Mouse (Mus musculus) forebrain, embryonic 13.5 days (tissue): ENCODE results near the gene Ptprd. TPM values are rescaled to one million over a fixed set of nuclear protein-coding genes. Genes with fewer than 3 reads are reported as not detected.

Source experiments
- ATAC-seq: fragments of 200-750 bp; cut with Nextera tagmentation; 2 replicates; pipeline ENCODE4 v1.8.0; 2017
- H3K27ac ChIP-seq: fragments of 300-500 bp; sonication (generic); 2 replicates; pipeline ENCODE4 v1.5.1; 2015; ENCODE audit warnings: inconsistent platforms, mild to moderate bottlenecking, moderate library complexity
- H3K27me3 ChIP-seq: fragments of 300-500 bp; sonication (generic); 2 replicates; pipeline ENCODE4 v1.6.1; 2015; ENCODE audit warnings: mild to moderate bottlenecking, inconsistent platforms
- H3K36me3 ChIP-seq: fragments of 300-500 bp; sonication (generic); 2 replicates; pipeline ENCODE4 v1.6.1; 2015; ENCODE audit warnings: mild to moderate bottlenecking, inconsistent platforms; ENCODE audit not compliant: poor library complexity, severe bottlenecking
- H3K4me1 ChIP-seq: fragments of 300-500 bp; sonication (generic); 2 replicates; pipeline ENCODE4 v1.6.1; 2015; ENCODE audit warnings: inconsistent platforms
- H3K4me2 ChIP-seq: fragments of 300-500 bp; sonication (generic); 2 replicates; pipeline ENCODE4 v1.6.1; 2015; ENCODE audit warnings: inconsistent platforms, mild to moderate bottlenecking, moderate library complexity
- H3K4me3 ChIP-seq: fragments of 300-500 bp; sonication (generic); 2 replicates; pipeline ENCODE4 v1.5.1; 2015; ENCODE audit warnings: mild to moderate bottlenecking, inconsistent platforms
- H3K9ac ChIP-seq: fragments of 300-500 bp; sonication (generic); 2 replicates; pipeline ENCODE4 v1.6.1; 2015; ENCODE audit warnings: mild to moderate bottlenecking, inconsistent platforms
- H3K9me3 ChIP-seq: fragments of 300-500 bp; sonication (generic); replicated peaks from 2 replicates; pipeline ENCODE4 v1.6.1; 2016; ENCODE audit warnings: inconsistent platforms
- WGBS: fragments of 180-500 bp; shearing (Covaris S2); methylation state at CpG from one replicate; pipeline ENCODE4 v1.1.7; 2015; 5-methylcytosine and 5-hydroxymethylcytosine counted together
- polyA plus RNA-seq: library from polyadenylated mRNA; unstranded; fragments of >200 nt; fragmentation: Nextera tagmentation; extraction: Ambion mirVana; gene quantifications from 2 replicates; pipeline ENCODE4 v1.2.1, GENCODE M21; 2015

The Ptprd gene
- polyA plus RNA-seq, 1 experiment from 2014 or later, result 53.8 TPM

- no peaks in the 10 kb centered on the region for H3K9me3 ChIP-seq
- WGBS, result 31% methylated on average over 3 of the region's 3 CpGs
- H3K9ac ChIP-seq, result no peak overlapping the region
- ATAC-seq, result peak; percentile 66; the same call in 1 of the 2 replicates
- peaks cover 7% of the 10 kb centered on the region; the same call in 1 of the 2 replicates for H3K4me1 ChIP-seq
- H3K4me3 ChIP-seq, result no peak overlapping the region
- no peaks in the 10 kb centered on the region for H3K27me3 ChIP-seq
- no peak overlapping the region for H3K27ac ChIP-seq
- H3K36me3 ChIP-seq, result no peaks in the 10 kb centered on the region
- H3K4me2 ChIP-seq, result no peak overlapping the region
Observed at GRCm38 (mm10) chr4:78142088-78142766, 69.5 kb downstream of the Ptprd start.

DNA sequence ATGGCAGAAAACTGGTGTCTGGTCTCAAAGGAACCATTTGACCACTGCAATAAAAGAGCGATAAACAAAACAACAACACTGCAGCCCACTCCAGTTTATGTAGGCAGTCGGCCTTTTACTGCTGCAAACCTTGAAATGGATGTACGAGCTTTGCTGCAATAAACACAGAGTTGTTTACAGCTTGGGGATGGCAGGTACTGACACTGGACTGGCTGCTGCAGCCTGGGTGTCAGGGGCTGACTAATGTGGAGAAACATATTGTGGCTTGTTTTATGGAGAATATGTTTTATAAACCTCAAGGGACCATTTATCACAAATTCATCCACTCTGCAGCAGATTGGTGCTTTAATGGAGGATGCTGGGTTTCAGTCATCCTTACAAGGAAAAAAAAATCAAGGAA lies 100.9 kb downstream of the Ptprd start:
- 68% methylated on average over 3 of the region's 3 CpGs for WGBS
- H3K9ac ChIP-seq, result no peak overlapping the region
- H3K4me2 ChIP-seq, result no peak overlapping the region
- H3K9me3 ChIP-seq, result no peaks in the 10 kb centered on the region
- H3K4me1 ChIP-seq, result no peaks in the 10 kb centered on the region
- H3K4me3 ChIP-seq, result no peak overlapping the region
- H3K27me3 ChIP-seq, result no peaks in the 10 kb centered on the region
- H3K36me3 ChIP-seq, result no peaks in the 10 kb centered on the region
- no peak for ATAC-seq
- H3K27ac ChIP-seq, result no peak overlapping the region

GRCm38 (mm10) chr4:78097526-78097925 lies 114.2 kb downstream of the Ptprd start:
- ATAC-seq, result no peak

GRCm38 (mm10) chr4:78082744-78083143 lies 129.0 kb downstream of the Ptprd start:
- H3K36me3 ChIP-seq, result no peaks in the 10 kb centered on the region
- H3K9ac ChIP-seq, result no peak overlapping the region
- no peak overlapping the region for H3K4me3 ChIP-seq
- no peak overlapping the region for H3K27ac ChIP-seq
- no peaks in the 10 kb centered on the region for H3K9me3 ChIP-seq
- peak; percentile 69 for ATAC-seq
- H3K4me2 ChIP-seq, result no peak overlapping the region
- no peaks in the 10 kb centered on the region for H3K27me3 ChIP-seq
- H3K4me1 ChIP-seq, result 0 out of 2 replicates have a peak, but pooled peaks cover 3% of the 10 kb centered on the region

More at GRCm38 (mm10) chr4:78097526-78097925, 114.2 kb downstream of the Ptprd start:
- H3K36me3 ChIP-seq, result no peaks in the 10 kb centered on the region
- H3K27ac ChIP-seq, result no peak overlapping the region
- no peaks in the 10 kb centered on the region for H3K4me1 ChIP-seq
- H3K9me3 ChIP-seq, result no peaks in the 10 kb centered on the region
- H3K4me2 ChIP-seq, result no peak overlapping the region
- no peak overlapping the region for H3K4me3 ChIP-seq
- no peak overlapping the region for H3K9ac ChIP-seq
- no peaks in the 10 kb centered on the region for H3K27me3 ChIP-seq

DNA sequence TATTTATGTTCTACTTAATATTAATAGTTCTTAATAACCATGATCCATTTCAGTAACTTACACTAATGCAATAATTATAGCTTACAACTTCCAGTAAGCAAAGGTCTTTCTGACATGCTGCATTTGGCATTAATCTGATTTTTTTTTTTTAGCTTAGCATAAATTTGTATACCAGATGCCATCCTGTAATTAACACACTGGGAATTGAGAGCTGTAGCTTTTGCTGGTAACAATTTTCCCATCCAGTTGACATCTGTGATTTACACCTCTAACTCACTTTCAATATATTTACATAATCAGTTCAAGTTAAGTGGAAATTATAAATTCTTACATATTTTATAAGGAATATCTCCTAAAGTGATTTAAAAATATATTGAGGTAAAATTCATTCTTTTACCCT lies 134.3 kb downstream of the Ptprd start:
- Histone ChIP-seq H3K4me2 (no peak overlapping the region), H3K27me3 (no peaks in the 10 kb centered on the region), H3K27ac (no peak overlapping the region), H3K9me3 (no peaks in the 10 kb centered on the region), H3K4me3 (no peak overlapping the region), H3K9ac (no peak overlapping the region), H3K36me3 (no peaks in the 10 kb centered on the region), H3K4me1 (no peaks in the 10 kb centered on the region)
- peak; percentile 88 for ATAC-seq

- Histone ChIP-seq H3K4me3 (no peak overlapping the region), H3K27ac (no peak overlapping the region), H3K4me1 (no peaks in the 10 kb centered on the region), H3K9ac (no peak overlapping the region), H3K36me3 (no peaks in the 10 kb centered on the region), H3K4me2 (no peak overlapping the region), H3K27me3 (no peaks in the 10 kb centered on the region), H3K9me3 (no peaks in the 10 kb centered on the region)
- 75% methylated on average over 1 of the region's 1 CpGs for WGBS
- peak; percentile 70 for ATAC-seq
Observed at GRCm38 (mm10) chr4:78077087-78077486, 134.7 kb downstream of the Ptprd start.

GRCm38 (mm10) chr4:78038401-78038800 lies 173.4 kb downstream of the Ptprd start:
- H3K4me3 ChIP-seq, result no peak overlapping the region
- no peak overlapping the region for H3K27ac ChIP-seq
- H3K9ac ChIP-seq, result no peak overlapping the region
- no peaks in the 10 kb centered on the region for H3K9me3 ChIP-seq
- ATAC-seq, result no peak
- H3K36me3 ChIP-seq, result no peaks in the 10 kb centered on the region
- no peaks in the 10 kb centered on the region for H3K4me1 ChIP-seq
- no peaks in the 10 kb centered on the region for H3K27me3 ChIP-seq
- WGBS, result 91% methylated on average over 5 of the region's 5 CpGs
- no peak overlapping the region for H3K4me2 ChIP-seq

DNA sequence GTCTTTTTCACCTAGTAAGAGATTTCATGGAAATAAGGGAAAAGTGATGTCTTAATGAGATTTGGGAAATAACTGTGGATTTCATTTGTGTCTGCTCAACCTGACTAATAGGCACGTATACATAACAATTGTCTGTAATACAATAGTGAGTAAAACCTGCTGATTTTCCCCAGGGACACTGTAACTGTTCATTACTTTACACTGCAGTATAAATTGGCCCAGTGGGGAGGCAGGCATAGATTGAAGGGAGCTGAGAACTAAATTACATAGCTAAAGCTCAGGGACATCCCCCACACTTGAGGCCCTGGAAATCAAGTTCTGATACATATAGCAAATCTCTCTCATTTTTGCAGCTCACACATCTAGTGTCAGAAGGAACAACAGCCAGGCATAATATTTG lies 209.7 kb downstream of the Ptprd start:
- no peak overlapping the region for H3K9ac ChIP-seq
- no peak overlapping the region for H3K4me3 ChIP-seq
- no peak overlapping the region for H3K27ac ChIP-seq
- no peak overlapping the region for H3K4me2 ChIP-seq
- H3K4me1 ChIP-seq, result no peaks in the 10 kb centered on the region
- ATAC-seq, result 0 out of 2 replicates have a peak, but pooled peaks have one; percentile 36
- no peaks in the 10 kb centered on the region for H3K36me3 ChIP-seq
- WGBS, result 26% methylated on average over 1 of the region's 1 CpGs
- H3K27me3 ChIP-seq, result no peaks in the 10 kb centered on the region
- no peaks in the 10 kb centered on the region for H3K9me3 ChIP-seq

- Histone ChIP-seq H3K4me1 (no peaks in the 10 kb centered on the region), H3K4me2 (no peak overlapping the region), H3K27ac (no peak overlapping the region), H3K9me3 (no peaks in the 10 kb centered on the region), H3K27me3 (no peaks in the 10 kb centered on the region), H3K36me3 (no peaks in the 10 kb centered on the region), H3K9ac (no peak overlapping the region), H3K4me3 (no peak overlapping the region)
- WGBS, result 66% methylated on average over 4 of the region's 4 CpGs
- no peak for ATAC-seq
Observed at GRCm38 (mm10) chr4:77992709-77993108, 219.1 kb downstream of the Ptprd start.

DNA sequence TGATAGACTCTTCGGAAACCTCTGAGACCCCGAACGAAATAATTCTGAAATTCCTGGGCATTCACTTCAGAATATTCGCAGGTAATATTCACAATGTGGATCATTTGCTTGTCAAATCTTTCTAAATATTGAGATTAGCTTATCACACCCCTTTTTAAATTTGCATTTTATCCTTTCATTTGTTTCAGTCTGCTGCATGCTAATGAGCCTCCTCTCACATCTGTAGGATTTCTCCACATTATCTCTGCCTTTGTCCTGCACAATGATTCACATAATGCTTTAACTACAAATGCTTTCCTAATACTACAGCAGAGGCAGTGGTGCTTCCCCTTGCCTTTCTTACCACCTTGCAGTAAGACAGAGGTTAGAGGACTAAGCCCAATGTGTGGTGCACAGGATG lies 229.7 kb downstream of the Ptprd start:
- Histone ChIP-seq H3K27me3 (no peaks in the 10 kb centered on the region), H3K9ac (no peak overlapping the region), H3K27ac (no peak overlapping the region), H3K4me1 (no peaks in the 10 kb centered on the region), H3K4me3 (no peak overlapping the region), H3K36me3 (no peaks in the 10 kb centered on the region), H3K9me3 (no peaks in the 10 kb centered on the region), H3K4me2 (no peak overlapping the region)
- ATAC-seq, result peak; percentile 65
- WGBS, result 69% methylated on average over 4 of the region's 4 CpGs

DNA sequence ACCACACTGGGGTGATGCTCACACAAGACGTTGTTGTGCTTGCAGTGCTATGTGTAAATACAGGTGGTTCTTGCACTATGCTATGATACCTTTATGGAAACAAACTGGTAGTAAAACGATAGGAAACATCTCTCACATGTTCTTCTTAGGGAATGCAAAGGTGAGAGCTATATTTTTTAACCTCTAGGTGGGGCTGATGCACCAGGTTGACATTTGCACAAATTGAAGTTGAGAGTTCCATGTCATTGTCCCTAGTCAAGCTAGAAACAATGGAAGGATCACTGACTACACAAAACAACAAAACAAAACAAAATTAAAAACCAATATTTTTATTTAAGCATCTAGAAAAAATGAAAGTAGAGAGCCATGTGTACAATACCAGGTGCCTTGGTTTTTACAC lies 250.1 kb downstream of the Ptprd start:
- no peaks in the 10 kb centered on the region for H3K27me3 ChIP-seq
- H3K9ac ChIP-seq, result no peak overlapping the region
- H3K4me3 ChIP-seq, result no peak overlapping the region
- no peaks in the 10 kb centered on the region for H3K36me3 ChIP-seq
- 27% methylated on average over 2 of the region's 2 CpGs for WGBS
- no peak overlapping the region for H3K27ac ChIP-seq
- no peak overlapping the region for H3K4me2 ChIP-seq
- no peaks in the 10 kb centered on the region for H3K9me3 ChIP-seq
- ATAC-seq, result peak; percentile 13; the same call in 1 of the 2 replicates
- no peaks in the 10 kb centered on the region for H3K4me1 ChIP-seq

DNA sequence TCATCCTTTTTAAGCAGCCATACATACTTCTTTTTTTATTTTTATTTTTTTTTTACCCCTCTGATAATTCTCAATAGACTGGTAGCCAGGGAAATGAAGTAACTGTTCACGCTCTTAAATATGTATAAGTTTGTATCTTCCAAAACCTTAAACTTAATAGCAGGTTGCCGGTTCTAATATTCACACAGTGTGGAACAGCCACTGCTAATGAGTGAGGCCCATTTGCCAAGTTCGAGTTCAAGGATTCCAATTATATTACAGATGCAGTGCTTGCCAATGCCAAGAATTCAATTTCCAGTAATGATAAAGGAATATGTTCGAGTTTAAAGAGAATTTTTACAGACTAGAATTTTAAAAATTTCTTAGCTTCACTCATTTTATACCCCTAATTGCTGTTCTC lies 322.3 kb downstream of the Ptprd start:
- Histone ChIP-seq H3K4me1 (no peaks in the 10 kb centered on the region), H3K36me3 (no peaks in the 10 kb centered on the region), H3K9ac (no peak overlapping the region), H3K9me3 (no peaks in the 10 kb centered on the region), H3K4me2 (no peak overlapping the region), H3K27ac (no peak overlapping the region), H3K27me3 (no peaks in the 10 kb centered on the region), H3K4me3 (no peak overlapping the region)
- ATAC-seq, result no peak
- WGBS, result 79% methylated on average over 4 of the region's 4 CpGs

- 53% methylated on average over 2 of the region's 2 CpGs for WGBS
- no peak for ATAC-seq
- no peak overlapping the region for H3K27ac ChIP-seq
Observed at GRCm38 (mm10) chr4:77880213-77880612, 331.5 kb downstream of the Ptprd start.

More at GRCm38 (mm10) chr4:77880213-77880612, 331.5 kb downstream of the Ptprd start:
- Histone ChIP-seq H3K36me3 (no peaks in the 10 kb centered on the region), H3K4me2 (no peak overlapping the region), H3K4me1 (no peaks in the 10 kb centered on the region), H3K9ac (no peak overlapping the region), H3K4me3 (no peak overlapping the region), H3K27me3 (no peaks in the 10 kb centered on the region), H3K9me3 (no peaks in the 10 kb centered on the region)
